Mouse (Mus musculus) megakaryocyte-erythroid progenitor cell, adult 5-6 weeks (primary cell): Measurements from ENCODE around the gene Plg. TPM values are rescaled to one million over a fixed set of nuclear protein-coding genes. Genes with fewer than 3 reads are reported as not detected.

Experiments
- ATAC-seq: replicated peaks from 2 replicates; pipeline ENCODE4 v1.8.0; 2016; ENCODE audit warnings: mild to moderate bottlenecking, inconsistent platforms; ENCODE audit not compliant: severe bottlenecking, poor library complexity, low FRiP score, low TSS enrichment
- total RNA-seq, 2 experiments: library from RNA; stranded (forward) in 1 of 2; stranded (reverse) in 1 of 2; fragments of 200-1000, 215-1000 nt in 1 of 2; fragments of >200 nt in 1 of 2; fragmentation: Nextera tagmentation in 1 of 2; gene quantifications; 2 replicates each; pipeline ENCODE4 v1.2.3; 2014 to 2017

Gene Plg
- total RNA-seq (2014; fragmentation: Nextera tagmentation) (not detected in 2 replicates), total RNA-seq (2017) (not detected in 2 replicates)

GRCm38 (mm10) chr17:12377981-12378705 lies at the start of gene Plg:
Plg (plus strand) TSS chr17:12378608.
- no peak for ATAC-seq

- ATAC-seq: no peak
Observed at GRCm38 (mm10) chr17:12335115-12335514, 43.3 kb upstream of the Plg start.

- ATAC-seq: no peak
Observed at GRCm38 (mm10) chr17:12336073-12336868, 42.1 kb upstream of the Plg start.

- no peak for ATAC-seq
Observed at GRCm38 (mm10) chr17:12337156-12337555, 41.3 kb upstream of the Plg start.

GRCm38 (mm10) chr17:12343702-12344376 lies 34.6 kb upstream of the Plg start:
- no peak for ATAC-seq

- no peak for ATAC-seq
Observed at GRCm38 (mm10) chr17:12347462-12347861, 30.9 kb upstream of the Plg start.

- no peak for ATAC-seq
Observed at GRCm38 (mm10) chr17:12351564-12351963, 26.8 kb upstream of the Plg start.

GRCm38 (mm10) chr17:12352781-12353180 lies 25.6 kb upstream of the Plg start:
- ATAC-seq: no peak

GRCm38 (mm10) chr17:12359876-12360275 lies 18.5 kb upstream of the Plg start:
- ATAC-seq: no peak

- no peak for ATAC-seq
Observed at GRCm38 (mm10) chr17:12363601-12364425, 14.6 kb upstream of the Plg start.

- ATAC-seq: 0 out of 2 replicates have a peak, but pooled peaks have one; percentile 46
Observed at GRCm38 (mm10) chr17:12364426-12364735, 14.0 kb upstream of the Plg start.

- ATAC-seq: peak; percentile 87
Observed at GRCm38 (mm10) chr17:12367373-12367930, 11.0 kb upstream of the Plg start.

- no peak for ATAC-seq
Observed at GRCm38 (mm10) chr17:12369393-12369792, 9.0 kb upstream of the Plg start.

- ATAC-seq: no peak
Observed at GRCm38 (mm10) chr17:12370289-12370688, 8.1 kb upstream of the Plg start.

GRCm38 (mm10) chr17:12371310-12371925 lies 7.0 kb upstream of the Plg start:
- ATAC-seq: 0 out of 2 replicates have a peak, but pooled peaks have one; percentile 14

- peak; percentile 76 for ATAC-seq
Observed at GRCm38 (mm10) chr17:12372021-12372420, 6.4 kb upstream of the Plg start.

- peak; percentile 46 for ATAC-seq
Observed at GRCm38 (mm10) chr17:12373601-12374144, 4.7 kb upstream of the Plg start.

GRCm38 (mm10) chr17:12380287-12380686 lies 1.9 kb downstream of the Plg start:
- no peak for ATAC-seq
